Mouse (Mus musculus): ENCODE measurements around the gene Alox12e.
"Not testable (repeated sequence)": the region's sequence is repeated elsewhere in the genome, so short reads cannot be mapped to it uniquely, and the experiment has no call there.

Gene Alox12e

DNA sequence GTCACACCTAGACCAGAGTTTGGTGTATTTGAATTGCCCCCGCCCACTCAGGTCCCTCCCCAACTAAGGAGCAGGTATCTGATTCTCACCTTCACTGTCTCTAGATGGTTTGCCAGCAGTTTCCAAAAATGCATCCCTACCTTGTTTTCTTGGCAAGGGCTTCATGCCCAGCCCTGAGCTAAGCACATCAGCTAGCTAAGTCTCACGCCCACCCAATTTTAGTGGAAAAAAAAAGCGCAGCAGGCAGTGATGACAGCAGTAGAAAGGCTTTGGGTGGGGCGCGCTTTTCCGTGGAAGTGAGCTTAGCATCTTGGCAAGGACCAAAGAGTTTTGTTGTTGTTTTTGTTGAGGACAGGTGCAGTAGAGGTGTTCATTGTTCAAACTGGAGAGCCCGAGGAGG lies at the start of gene Alox12e:
Gene Alox12e, minus strand, starts transcription at position 101 of the 400 bp plus-strand sequence.
- DNase-seq (ENCODE audit: low read depth, low spot score), result no peak

DNA sequence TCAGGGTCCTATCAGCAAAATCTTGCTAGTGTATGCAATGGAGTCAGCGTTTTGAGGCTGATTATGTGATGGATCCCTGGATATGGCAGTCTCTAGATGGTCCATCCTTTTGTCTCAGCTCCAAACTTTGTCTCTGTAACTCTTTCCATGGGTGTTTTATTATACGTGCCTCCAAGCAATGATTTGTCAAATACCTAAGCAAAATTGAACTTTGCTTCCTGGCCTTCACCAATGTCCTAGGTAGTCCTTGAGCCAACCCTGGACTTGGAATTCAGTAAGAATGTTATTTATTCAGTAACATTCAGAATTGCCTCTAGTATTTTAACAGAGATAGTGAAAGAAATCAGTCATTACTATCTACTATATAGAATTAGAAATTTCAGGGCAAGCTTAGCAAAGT lies 46.2 kb upstream of the Alox12e start:
- not testable (repeated sequence) for DNase-seq (ENCODE audit: low read depth, low spot score)

DNA sequence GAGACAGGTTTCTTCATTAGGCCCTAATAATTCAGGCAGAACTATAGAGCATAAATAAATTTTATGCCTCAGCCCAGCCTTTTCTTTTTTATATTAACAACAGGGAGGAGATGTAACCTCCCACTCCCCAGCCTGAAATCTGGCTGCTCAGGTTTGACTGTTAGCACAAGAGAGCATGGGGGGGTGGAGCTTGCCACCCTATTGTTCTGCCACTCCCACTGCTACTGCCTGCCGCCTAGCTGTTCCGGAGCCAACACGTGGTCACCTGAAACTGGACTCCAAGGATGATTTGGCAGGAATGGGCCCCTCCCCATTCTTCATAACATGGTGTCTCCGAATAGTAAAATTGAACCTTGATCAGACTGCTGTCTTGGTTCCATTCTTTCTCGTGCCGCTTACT lies 45.3 kb upstream of the Alox12e start:
- DNase-seq (ENCODE audit: low read depth, low spot score), result not testable (repeated sequence)

DNA sequence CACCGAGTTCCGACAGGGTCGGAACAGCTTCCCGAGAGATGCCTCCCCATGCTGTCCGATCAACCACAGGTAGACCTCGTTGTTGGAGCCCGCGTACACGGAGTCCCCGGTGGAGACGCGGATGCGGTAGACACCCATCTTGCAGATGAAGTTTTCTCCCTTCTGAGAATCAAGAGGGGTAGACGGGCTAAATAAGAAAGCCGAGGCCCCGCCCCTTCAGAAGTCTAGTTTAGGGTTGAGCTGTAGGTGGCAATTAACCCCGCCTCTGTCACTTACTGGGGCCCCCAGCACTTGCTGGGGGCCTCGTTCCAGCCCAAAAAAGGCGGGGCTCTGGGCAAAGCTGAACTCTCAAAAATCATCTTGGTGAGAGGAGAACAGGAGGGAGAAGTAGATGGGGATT lies 29.4 kb upstream of the Alox12e start, which contains the start of gene Alox15:
Gene Alox15, minus strand, starts transcription at position 164 of the 400 bp plus-strand sequence.
- DNase-seq (ENCODE audit: low read depth, low spot score), result no peak

DNA sequence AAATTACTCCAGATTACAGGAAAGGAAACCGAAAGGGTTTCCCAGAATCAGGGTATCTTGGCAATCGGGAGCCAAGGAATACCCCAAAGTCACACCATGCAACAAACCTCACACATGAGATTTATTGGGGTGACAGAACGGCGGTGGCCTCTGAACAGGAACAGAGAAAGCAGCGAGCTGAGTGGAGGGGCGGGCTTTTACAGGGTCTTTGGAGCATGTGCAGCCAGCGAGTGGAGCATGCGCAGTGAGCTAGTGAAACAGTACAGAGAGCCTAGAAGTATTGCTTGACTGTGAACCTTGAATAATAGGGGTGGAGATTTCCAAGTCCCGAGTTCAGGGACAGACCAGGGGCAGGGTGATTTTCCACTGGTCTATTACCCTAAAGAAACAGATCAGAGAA lies 26.2 kb upstream of the Alox12e start:
- DNase-seq (ENCODE audit: low read depth, low spot score), result no peak

DNA sequence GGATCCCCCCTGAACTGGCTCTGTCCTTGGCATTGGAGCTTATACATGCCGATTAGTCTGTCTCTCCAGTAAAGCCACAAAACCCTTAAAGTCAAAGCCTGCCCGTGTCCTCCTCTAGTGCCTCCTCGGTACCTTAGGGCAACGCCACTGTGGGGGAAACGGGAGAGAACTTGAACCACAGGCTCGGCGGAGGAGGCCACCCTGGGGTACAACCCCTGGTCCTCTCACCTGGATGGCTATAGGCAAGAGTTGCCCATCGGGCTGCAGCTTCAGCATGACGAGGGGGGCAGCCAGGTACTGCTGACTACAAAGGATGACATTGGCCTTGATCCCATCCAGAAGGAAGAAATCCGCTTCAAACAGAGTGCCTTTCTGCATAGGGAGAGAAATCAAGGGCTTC lies 25.4 kb upstream of the Alox12e start:
- DNase-seq (ENCODE audit: low read depth, low spot score), result no peak

DNA sequence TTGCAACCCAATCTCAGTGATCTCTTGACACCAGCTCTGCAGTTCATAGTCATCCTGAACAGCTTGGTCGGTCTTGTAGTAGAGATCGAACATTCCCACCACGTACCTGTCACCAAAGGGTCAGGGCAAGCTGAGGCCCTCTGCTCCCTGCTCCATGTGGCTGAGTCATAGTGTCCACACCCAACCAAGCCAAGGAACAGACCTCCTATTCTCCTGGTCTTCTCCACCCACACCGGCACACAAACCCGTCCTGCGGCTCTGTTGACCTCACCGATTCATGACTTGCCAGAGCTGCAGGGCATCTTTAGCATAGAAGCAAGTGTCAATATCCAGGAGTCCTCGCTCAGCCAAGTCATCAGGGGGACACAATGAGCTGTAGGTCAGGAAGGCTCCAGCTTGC lies 23.1 kb upstream of the Alox12e start:
- no peak for DNase-seq (ENCODE audit: low read depth, low spot score)

DNA sequence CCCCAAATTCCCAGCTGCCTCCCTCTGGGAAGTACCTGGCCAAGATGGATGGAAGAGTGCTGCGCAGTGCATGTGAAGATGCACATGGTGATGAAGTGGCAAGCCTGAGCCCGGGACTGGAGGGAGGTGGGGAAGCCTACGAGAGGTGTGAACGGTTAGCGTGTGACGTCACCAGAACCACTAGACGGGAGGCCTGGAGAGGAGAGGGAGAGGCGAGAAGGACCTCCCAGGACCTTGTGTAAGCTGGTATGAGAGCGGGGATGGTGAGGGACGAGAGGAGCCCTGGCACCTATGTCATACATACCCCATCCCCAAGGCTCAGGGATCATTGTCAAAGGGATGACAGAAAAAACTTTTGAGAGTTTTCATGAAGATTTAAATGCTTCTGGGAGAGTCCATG lies 22.6 kb upstream of the Alox12e start:
- DNase-seq (ENCODE audit: low read depth, low spot score), result no peak

DNA sequence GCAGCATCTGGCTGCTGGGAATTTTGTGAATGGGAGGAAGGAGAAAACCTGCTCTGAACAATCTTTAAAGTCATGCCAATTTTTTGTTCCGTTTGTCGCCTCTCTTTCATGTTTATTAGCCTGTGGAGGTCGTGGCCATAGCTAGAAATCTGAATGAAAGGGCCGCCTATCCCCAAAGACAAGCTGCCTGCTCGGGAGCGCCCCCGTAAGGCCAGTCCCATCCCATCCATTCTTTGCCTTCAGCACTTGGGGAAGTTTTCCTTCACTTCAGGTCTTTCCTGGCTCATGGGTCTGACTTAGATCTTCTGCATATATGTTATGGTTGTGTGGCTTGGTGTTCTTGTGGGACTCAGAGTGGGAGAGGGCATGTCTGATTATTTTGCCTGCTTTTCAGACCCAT lies 17.1 kb upstream of the Alox12e start:
- no peak for DNase-seq (ENCODE audit: low read depth, low spot score)

DNA sequence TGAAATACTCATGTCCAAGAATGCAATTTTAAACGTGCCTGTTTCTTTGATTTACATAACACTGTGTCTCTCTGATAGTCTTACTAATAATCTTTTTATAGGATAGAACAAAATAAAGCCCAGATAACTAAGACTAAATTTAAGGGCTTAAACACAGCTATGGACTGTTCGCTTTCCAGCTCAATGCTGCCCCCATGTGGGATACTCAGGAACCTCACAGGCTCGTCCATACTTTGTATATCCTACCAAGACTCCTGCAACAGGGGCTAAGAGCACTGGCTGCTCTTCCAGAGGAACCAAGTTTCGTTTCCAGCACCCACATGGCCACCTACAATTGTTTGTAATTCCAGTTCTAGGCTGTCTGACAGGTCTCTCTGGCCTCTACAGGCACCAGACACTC lies 12.0 kb upstream of the Alox12e start:
- peak; percentile 61 for DNase-seq (ENCODE audit: low read depth, low spot score)

DNA sequence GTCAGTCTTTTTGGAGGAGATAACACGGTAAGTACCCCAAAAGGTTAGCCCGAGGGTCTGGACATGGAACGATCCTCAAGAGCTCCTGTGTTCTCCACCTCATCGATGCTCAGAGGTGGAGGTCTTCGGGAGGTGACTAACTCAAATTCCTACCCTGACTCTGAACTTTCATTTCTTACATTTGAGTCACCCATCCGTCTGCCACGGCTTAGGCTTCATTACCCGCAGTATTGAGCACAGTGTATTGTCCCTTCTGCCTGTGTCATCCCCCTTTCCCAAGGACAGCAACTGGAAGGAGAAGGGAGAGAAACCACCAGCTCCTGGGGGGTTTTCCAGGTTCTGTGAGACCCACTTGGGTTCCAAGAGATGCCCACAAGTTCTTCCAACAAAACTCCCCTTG lies 2.3 kb upstream of the Alox12e start:
- DNase-seq (ENCODE audit: low read depth, low spot score), result no peak

DNA sequence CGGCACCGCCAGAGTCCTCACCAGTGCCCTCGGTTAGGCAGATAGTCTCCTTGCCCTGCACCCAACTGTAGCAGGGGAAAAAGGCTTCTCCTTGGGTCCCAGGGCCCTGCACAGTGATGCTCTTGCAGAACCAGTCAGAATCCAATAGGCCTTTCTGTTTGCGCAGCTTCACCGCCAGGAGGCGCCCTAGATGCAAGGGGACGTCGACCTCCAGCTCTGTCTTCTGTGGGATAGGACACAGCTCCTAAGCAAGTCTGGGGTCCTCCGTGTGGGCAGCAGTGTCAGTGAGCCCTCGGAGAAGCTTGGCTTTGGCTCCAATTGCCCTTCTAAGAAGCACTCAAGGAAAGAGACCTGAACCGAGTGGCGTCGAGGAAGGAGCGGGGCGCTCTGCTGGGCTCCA lies 764 bp downstream of the Alox12e start:
- DNase-seq (ENCODE audit: low read depth, low spot score), result peak; percentile 71

DNA sequence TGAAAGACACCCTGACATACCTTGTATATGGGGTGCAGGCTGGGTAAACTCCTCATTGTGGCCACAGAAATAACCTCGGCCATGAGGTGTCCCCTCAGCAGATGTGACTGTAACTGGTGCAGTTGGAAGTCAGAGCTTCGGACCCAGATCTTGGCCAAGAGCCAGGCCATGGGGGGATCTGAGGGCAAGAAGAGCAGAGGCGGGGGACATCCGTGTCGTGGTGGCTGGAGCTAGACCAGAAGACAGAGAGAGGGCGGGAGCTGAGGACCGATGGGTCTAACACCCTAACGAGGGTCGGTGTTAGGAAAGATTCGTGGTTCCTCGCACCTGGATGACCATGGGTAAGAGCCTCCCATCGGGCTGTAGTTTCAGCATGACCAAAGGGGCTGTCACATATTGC lies 2.8 kb downstream of the Alox12e start:
- DNase-seq (ENCODE audit: low read depth, low spot score), result no peak

DNA sequence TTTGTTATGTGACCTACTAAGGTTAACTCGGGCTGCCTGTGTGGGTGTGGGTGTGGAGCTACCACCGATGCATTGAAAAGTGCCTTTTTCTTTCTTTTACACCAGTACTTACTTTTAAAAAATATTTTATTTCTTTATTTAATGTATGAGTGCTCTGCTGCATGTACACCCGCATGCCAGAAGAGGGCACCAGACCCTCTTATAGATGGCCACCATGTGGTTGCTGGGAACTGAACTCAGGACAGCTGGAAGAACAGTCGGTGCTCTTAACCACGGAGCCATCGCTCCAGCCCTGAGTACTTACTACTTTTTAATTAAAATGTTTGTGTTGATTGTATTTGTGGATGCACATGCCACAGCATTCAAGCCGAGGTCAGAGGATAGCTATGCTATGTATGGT lies 8.6 kb downstream of the Alox12e start:
- DNase-seq (ENCODE audit: low read depth, low spot score), result peak; percentile 30

DNA sequence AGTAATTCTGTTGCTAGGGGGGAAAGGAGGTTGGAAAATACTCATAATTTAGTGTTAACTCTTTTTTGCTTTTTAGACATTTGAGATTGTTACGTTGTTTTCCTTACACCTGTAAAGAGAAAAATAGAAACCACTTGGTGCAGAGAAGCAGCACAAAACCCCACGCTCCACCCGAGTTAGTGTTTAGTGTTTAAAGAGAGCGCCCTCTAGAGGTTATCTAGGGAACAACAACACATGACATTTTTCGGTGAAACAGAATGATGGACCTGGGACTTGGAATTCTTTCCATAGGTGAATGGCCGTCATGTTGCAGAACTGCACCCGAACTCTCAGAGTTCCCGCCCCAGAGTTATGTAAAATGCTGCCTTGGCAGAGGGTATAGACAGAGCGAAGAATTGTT lies 13.1 kb downstream of the Alox12e start:
- peak; percentile 51 for DNase-seq (ENCODE audit: low read depth, low spot score)

DNA sequence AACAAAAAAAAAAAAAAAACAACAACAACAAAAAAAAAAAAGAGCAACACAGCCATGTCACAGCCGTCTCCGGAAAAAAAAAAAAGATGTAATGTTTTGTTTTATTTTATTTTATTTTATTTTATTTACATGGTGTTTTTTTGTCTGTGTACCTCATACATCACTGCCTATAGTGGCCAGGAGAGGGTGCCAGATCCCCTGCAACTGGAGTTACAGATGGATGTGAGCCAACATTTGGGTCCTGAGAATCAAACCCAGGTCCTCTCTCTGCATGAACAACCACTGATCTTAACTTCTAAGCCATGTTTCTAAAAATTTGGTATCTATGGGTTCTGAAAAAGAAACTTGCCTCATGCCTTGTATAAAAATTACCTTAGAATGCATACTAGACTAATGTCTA lies 14.1 kb downstream of the Alox12e start:
- DNase-seq (ENCODE audit: low read depth, low spot score), result no peak

DNA sequence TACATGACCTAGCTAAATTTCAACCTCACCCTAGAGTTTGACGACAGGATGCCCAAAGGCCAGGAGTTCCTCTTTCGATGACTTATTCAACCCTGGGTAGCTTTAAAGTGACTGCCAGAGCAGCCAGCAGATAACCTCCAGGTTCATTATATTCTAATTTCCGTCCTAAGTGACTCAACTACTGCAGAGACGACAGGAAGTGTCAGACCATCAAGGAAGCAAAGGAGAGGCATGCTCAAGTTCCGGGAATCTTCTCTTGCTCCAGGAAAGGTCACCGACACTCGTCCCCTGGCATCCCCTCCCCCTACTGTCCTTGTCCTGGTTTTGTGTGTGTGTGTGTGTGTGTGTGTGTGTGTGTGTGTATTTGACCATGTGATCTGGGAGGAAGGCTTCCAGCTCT lies 16.3 kb downstream of the Alox12e start:
- DNase-seq (ENCODE audit: low read depth, low spot score), result no peak

DNA sequence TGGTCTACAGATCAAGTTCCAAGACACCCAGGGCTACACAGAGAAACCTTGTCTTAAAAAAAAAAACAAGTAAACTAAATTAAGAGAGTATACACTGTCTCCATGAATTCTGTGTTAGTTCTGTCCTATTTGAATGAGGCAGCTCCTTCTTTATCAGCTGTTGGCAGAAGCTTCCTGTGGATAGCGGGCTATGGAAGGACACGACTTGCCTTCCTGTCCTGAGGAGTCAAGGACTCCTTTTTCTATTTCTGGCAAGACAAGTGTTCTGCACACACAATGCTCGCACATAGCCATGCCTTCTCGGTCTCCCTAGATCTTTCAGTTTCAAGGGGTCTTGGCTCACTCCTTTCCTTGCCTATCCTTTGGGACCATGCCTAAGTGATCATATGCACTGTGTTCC lies 20.1 kb downstream of the Alox12e start:
- DNase-seq (ENCODE audit: low read depth, low spot score), result no peak

DNA sequence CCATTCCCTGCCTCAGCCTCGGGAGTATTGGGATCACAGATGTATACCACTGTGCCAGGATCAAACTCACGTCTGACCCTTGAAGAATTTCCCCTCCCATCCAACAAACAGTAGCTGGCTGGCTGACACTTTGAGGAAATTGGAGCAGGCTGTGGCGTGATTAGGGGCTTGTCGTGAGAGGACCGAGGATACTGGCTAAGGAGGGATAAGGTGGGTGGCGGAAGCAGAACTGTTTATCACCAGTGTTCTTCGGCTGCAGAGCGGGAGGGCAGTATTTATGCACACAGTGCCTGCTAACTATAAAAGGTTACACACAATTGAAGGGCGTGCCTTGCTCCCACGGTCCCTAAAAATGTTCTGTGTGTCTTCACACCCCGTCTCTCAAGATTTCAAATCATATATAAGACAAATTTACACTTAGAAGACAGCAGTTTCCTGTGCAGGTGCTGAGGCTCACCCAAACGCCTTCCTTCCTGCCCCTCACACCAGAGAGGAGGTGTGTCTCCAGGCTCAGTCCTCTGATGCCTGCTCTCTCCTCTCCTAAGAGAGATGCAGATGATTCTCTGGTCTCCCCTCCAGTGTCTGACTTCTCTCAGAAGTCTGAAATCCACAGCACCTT lies 24.5 kb downstream of the Alox12e start:
- no peak for DNase-seq (ENCODE audit: low read depth, low spot score)

DNA sequence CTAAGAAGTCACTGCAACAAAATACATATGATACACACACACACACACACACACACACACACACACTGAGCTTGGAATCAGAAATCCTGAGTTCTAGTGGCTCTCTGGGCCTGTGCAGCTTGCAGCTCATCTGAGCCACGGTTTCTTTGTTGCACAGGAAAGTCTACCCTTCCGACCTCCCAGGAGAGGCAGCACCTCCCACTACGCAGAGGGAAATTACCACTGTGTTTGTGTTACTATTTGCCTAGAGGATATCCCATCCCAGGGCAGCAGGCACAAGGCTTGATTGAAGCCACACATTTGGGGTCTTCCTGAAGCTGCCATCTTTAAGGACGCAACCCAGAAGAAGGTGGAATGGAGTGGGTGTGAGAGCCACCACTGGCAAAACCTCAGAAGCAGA lies 25.0 kb downstream of the Alox12e start:
- DNase-seq (ENCODE audit: low read depth, low spot score), result no peak

DNA sequence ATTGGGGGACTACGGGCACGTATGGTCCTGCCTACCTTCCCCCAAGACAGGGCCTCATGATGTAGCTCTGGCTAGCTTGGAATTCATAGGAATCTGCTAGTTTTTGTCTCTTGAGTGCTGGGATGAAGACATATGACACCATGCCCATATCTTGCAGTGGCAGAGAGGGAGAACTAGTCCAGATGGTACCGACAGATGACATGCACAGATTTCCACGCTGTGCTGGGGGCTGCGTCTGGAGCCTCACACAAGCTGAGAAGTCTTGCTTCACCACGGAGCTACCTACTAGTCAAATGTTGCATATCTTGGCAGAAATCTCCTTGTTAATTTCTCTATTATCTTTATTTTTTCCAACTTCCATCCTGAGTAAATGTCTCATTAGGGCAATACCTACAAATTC lies 28.5 kb downstream of the Alox12e start:
- DNase-seq (ENCODE audit: low read depth, low spot score), result no peak

DNA sequence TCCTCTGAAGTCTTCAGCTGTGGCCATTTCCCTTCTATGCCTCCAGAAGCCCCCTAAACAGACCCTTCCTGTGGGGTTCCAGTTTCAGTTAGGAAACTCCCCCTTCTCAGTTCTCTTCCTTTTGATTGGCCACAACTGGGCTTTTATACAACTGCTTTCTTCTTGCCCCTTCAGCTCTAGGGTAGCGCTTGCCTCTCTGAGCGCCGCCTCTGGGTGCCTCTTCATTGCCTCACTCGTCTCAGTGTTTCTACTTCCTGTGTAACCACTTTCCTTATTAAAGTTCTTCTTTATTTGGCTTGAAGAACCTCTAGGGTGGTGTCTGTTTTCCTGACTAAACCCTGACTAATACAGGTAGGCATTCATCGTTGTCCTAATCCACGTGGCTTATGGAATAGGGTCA lies 31.2 kb downstream of the Alox12e start:
- no peak for DNase-seq (ENCODE audit: low read depth, low spot score)

DNA sequence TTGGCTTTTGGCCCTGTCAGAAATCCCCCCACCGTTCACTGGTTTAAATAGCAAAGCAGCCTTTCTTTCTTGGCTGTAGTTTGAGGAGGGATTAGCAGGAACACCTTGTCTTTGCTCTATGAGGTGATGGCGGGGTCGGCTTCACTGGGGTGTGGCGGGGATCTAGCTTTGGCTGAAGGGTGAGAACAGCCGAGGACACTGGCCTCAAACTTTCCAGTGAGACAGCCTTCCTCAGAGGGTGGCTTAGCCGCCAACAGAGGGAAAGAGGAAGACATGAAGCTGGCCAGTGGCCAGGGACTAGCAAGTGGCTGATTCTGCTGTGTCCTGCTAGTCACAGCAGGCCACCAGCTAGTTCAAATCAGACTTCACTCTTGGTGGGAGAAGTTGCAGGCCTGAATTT lies 33.2 kb downstream of the Alox12e start:
- no peak for DNase-seq (ENCODE audit: low read depth, low spot score)

DNA sequence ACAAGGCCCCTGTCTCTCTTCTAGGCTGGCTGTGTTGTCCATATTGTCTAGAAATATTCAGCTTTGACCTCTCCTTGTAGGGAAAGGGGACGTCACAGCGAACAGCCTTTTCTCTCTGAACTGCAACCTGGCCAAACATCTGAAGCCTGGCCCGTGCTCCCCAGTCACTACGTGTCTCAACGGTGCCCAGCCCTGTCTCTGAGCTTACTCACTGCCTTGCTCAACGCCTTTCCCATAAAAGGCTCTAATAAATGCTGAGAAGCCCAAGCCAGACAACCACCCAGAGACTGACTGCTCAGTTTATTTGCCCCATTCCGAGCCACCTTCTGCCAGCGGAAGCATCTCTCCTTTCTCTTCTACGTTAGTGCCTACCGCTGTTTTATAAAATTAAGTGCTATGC lies 34.3 kb downstream of the Alox12e start:
- DNase-seq (ENCODE audit: low read depth, low spot score), result no peak

Data from mesoderm, embryonic 11.5 days (tissue).